Mouse (Mus musculus): Measurements from ENCODE around the gene Cend1. TPM values are rescaled to one million over a fixed set of nuclear protein-coding genes. Genes with fewer than 3 reads are reported as not detected.

Cend1 gene
- polyA plus RNA-seq, 1 experiment, result not detected

DNA sequence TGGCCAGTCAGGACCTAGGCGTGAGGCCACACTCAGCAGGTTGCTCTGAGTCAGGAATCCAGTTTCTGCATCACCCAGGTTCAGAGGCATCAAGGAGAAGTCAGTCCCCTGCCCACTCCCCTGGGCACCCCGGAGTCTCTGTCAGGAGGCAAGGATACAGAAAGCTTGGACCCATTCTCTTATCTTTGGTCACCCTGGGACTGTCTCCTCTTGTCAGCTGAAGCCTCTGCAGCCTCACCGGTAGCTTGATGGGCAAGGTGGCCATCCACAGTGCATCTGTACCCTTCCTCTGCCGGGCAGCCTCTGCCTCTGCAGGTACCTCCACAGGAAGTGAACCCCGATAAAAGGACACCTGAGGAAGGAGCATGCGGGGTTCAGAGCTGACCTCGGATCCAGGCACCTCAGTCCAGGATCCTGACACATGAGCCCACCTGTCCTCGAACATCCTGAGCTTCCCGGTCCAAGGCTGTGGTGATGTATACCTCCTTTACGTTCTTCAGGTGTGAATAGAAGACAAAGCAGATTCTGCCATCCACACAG, 9.9 kb upstream of the Cend1 start:
- TF ChIP-seq GATA1 (IDR thresholded peaks at IDR 0.05; ENCODE audit: low read length), result no peak

DNA sequence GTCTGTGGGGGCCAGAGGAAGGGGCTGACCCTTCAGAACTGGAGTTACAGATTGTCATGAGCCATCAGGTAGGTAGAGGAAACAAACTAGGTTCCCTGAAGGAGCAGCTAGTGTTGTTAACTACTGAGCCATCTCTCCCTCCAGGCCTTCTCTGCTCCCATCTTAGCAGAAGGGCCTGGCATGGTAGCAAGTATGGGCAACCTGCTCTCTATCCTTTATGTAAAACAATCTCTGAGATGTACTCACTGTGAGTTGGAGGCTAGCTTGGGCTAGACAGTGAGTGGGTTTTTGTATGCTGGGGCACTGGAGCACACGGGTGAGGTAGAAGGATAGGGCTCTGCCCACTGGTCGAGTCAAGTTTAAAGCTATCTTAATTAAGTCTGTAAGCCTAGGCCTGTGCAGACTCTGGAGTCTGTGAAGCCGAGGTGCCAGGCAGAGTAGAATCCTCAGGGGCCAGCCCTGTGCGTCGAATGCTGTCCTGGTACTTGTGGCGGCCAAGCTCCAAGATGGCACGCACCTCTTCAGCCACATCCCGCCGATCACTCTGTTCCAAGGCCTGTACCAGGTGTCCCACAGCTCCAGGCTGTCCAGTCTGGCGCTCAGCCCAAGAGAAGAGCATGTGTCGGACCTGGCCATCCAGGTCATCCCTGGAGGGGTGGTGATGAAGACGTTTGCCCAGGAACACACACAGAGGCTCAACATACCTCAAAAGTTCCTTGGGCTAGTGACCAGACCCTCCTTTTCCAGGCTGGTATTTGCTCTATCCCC, 9.1 kb upstream of the Cend1 start:
- no peak for TF ChIP-seq GATA1 (IDR thresholded peaks at IDR 0.05; ENCODE audit: low read length)

DNA sequence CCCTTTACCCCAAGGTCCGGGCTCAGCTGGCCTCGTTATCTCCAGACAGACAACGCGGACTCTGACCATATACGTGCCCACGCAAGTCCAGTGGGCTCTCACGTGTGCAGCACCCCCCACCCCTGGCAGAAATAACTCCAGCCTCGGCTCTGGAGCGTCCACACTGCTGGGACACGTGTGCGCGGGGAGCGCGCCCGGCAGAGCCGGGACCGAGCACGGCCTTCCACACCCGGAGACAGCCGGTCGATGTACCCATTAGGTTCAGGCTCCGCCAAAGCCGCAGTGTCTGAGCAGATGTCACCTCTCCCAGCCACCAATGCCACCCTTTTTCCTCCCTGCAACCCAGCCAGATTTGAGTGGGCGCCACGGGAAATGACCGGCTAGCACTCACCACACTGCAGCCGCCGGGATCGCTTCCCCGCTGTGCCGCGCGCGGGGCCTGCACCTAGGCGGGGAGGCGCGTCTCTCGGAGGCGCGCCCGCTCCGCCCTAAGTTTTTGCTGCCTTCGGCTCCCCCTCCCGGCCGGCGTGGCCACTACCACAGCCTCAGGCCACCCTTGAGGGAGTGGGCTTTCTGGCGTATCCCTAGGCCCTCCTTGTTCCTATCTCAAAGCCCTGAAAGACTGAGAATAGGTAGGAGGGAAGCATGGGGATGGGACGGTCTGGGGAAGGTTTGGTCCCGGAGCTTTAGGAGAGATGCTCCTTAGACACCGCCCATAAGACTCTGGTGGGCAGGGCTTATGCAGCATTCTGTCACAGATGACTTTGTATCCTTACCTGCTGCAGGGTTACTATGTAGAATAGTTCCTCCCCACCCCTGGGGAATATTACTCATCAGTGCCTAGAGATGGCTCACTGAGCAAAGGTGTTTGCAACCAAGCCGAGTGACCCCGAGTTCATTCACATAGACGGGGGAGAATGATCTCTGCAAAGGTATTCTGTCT, 8.2 kb upstream of the Cend1 start, which contains the start of gene Slc25a22:
Gene Slc25a22 (minus strand): TSS at position 715 of the 943 bp plus-strand sequence.
- TF ChIP-seq GATA1 (IDR thresholded peaks at IDR 0.05; ENCODE audit: low read length), result no peak

GRCm38 (mm10) chr7:141436523-141436892, 7.2 kb upstream of the Cend1 start:
- no peak for TF ChIP-seq GATA1 (IDR thresholded peaks at IDR 0.05; ENCODE audit: low read length)

GRCm38 (mm10) chr7:141435856-141436522, 6.7 kb upstream of the Cend1 start:
- TF ChIP-seq GATA1 (IDR thresholded peaks at IDR 0.05; ENCODE audit: low read length), result no peak

DNA sequence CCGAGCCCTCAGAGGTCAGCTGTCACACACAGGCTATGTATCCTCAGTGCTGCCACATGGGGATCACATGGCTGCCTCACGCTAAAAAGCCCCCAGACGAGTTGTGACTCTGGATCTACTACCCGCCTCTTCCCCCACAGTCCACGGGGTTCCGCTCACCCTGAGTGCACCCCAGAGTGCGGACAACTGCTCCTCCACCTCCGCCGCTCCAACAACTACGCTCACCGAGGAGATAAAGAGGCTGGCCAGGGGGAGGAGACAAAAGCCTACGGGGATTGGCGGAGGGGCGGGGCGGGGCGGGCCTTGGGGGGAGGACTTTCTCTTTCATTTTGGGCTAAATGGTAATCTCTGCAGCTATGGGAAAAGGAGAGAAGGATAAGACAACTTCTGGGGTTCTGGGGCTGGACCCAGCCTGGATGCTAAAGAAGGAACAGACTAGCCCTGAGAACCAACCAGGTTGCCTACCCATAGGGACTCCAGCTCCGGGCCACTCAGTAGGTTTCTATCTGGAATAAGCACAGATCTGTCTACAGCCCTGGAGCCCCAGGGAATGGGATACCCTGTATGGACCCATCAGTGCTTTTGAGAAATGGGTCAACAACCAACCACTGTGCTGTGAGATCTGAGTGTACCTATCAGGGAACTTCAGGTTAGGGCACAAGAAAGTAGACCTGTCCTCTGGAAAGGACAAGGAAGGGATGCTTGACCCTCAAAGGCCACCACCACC, 6.0 kb upstream of the Cend1 start:
- no peak for TF ChIP-seq GATA1 (IDR thresholded peaks at IDR 0.05; ENCODE audit: low read length)

- no peak for TF ChIP-seq GATA1 (IDR thresholded peaks at IDR 0.05; ENCODE audit: low read length)
These were observed 5.2 kb upstream of the Cend1 start for GRCm38 (mm10) chr7:141434464-141434863.

DNA sequence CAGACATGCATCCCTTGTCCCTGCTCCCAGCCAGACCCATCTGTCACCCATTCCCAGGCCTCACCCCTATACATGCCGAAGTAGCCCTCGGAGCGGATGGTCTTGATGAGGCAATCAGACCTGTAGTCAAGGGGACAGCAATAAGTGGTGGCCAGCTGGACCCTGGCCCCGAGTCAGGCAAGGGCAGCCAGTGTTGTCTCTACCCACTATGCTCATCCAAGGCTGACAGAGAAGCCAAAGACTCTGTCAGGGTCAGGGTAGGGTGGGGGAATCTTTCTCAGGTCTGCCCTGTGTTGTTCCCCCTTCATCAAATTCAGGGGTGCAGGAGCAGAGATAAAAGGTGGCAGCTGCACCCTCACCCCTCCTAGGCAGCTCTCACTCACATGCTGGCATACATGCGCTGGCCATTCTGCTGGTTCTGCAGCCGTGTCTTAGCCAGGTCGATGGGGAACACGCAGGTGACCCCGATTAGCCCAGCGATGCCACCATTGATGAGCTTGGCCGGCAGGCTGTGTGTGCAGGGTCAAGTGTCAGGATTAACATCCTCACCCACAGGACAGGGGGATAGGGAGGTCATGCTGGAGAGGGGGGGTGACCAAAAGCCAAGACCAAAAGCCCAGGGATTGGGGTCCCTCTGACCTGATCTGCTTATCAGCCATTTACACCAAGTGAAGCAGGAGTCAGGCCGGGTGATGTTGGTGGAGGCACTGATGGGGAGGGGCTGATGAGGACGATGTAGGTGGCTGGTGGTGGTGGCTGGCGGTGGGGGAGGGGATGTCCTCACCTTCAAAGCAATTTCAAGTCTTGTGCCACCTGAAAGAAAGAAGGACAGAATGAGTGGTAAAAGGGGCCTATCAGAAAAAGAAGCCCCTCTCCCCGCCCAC, 4.5 kb upstream of the Cend1 start:
- no peak for TF ChIP-seq GATA1 (IDR thresholded peaks at IDR 0.05; ENCODE audit: low read length)

- no peak for TF ChIP-seq GATA1 (IDR thresholded peaks at IDR 0.05; ENCODE audit: low read length)
These were observed 3.6 kb upstream of the Cend1 start for GRCm38 (mm10) chr7:141432741-141433516.

GRCm38 (mm10) chr7:141432186-141432611, 2.9 kb upstream of the Cend1 start:
- TF ChIP-seq GATA1 (IDR thresholded peaks at IDR 0.05; ENCODE audit: low read length), result no peak

- no peak for TF ChIP-seq GATA1 (IDR thresholded peaks at IDR 0.05; ENCODE audit: low read length)
These were observed 2.3 kb upstream of the Cend1 start for GRCm38 (mm10) chr7:141431434-141432185.

- TF ChIP-seq GATA1 (IDR thresholded peaks at IDR 0.05; ENCODE audit: low read length), result no peak
These were observed 1.4 kb upstream of the Cend1 start for GRCm38 (mm10) chr7:141430585-141431240.
